20 mouse cellular contexts compared by ENCODE assay signal in the genomic region with DNA sequence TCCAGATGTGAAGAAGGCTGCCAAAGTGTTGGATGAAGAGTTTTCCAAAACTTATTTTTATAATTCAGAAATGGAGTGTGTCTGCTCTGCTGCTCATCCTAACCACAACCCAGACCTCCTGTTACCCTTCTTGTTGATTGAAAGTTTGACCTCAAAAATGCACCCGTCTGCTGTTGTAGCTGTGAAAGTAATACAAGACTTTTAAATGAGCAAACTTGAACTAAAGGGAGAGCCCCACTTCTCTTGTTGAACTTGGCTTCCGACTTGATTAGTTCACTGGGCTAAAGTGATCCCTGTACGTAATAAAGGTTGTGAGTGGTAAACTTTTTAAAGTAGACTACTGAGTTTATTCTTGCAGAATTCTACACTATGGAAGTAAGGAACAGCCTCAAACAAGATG. TPM values are rescaled to one million over a fixed set of nuclear protein-coding genes. Genes with fewer than 3 reads are reported as not detected.
DNase-seq lines count a peak whose midpoint lies in the region; ATAC-seq and TF ChIP-seq lines count a peak whose summit lies in the region.
"Had no signal": no experiment of that assay in that cellular context is flagged by ENCODE, and none has a peak within 500 bp of the region (broad histone marks: within the 10 kb centered on the region; RNA-seq: fewer than 3 reads in every experiment).

No protein-coding gene starts in this region.

- H3K27ac ChIP-seq in heart, adult 2 months: peak overlapping the region; percentile 81
- no peak overlapping the region for H3K27ac ChIP-seq in heart, embryonic 10.5 days
- H3K27ac ChIP-seq in heart, postnatal 0 days (ENCODE audit: low read depth): peak overlapping the region; percentile 91; the same call in 1 of the 2 replicates
- no peak overlapping the region; the same call in none of the 2 replicates for H3K27ac ChIP-seq in heart, embryonic 12.5 days (ENCODE audit: poor library complexity, severe bottlenecking)
- H3K27ac ChIP-seq: forebrain, embryonic 15.5 days; hindbrain, embryonic 12.5 days; intestine, embryonic 15.5 days had no signal

- no peak for TF ChIP-seq POLR2A in heart, adult 2 months (IDR thresholded peaks at IDR 0.05; ENCODE audit: insufficient read depth, low read depth, low read length)

- 73% methylated on average over 3 of the region's 3 CpGs for WGBS in heart, adult 2 months
- 83% methylated on average over 3 of the region's 3 CpGs for WGBS in heart, embryonic 10.5 days
- 71% methylated on average over 3 of the region's 3 CpGs for WGBS in heart, postnatal 0 days
- WGBS in heart, embryonic 12.5 days: 79% methylated on average over 3 of the region's 3 CpGs

- no peak for DNase-seq in heart, adult 2 months
- DNase-seq in heart, embryonic 10.5 days (ENCODE audit: low spot score): no peak
- DNase-seq in heart, postnatal 0 days (ENCODE audit: low spot score): no peak
- DNase-seq in urinary bladder, postnatal 4 days (ENCODE audit: low spot score in 2 of 2): no peak
- DNase-seq in spleen, adult 12 weeks (ENCODE audit: low spot score): no peak
- DNase-seq: adrenal gland, adult 8-10 months; adrenal gland, postnatal 36 days; cerebellum, adult 2 months; cerebellum, postnatal 10 days; gastrocnemius, postnatal 25 days; heart, postnatal 4 days; kidney, adult 18-20 months had no signal

- H3K27me3 ChIP-seq in heart, adult 2 months (ENCODE audit: control insufficient read depth, insufficient read depth, low read length): no peaks in the 10 kb centered on the region
- H3K27me3 ChIP-seq in heart, embryonic 10.5 days (ENCODE audit: insufficient read depth, poor library complexity, severe bottlenecking): no peaks in the 10 kb centered on the region
- no peaks in the 10 kb centered on the region for H3K27me3 ChIP-seq in heart, postnatal 0 days (ENCODE audit: control insufficient read depth, insufficient read depth, low read length)
- H3K27me3 ChIP-seq in heart, embryonic 12.5 days (replicated peaks): no peaks in the 10 kb centered on the region
- H3K27me3 ChIP-seq: forebrain, embryonic 15.5 days; hindbrain, embryonic 12.5 days; intestine, embryonic 15.5 days; Patski had no signal

- peaks cover 12% of the 10 kb centered on the region for H3K36me3 ChIP-seq in heart, adult 2 months (ENCODE audit: control insufficient read depth, insufficient read depth, low read length)
- H3K36me3 ChIP-seq in heart, embryonic 10.5 days: no peaks in the 10 kb centered on the region
- no peaks in the 10 kb centered on the region for H3K36me3 ChIP-seq in heart, postnatal 0 days (replicated peaks; ENCODE audit: control insufficient read depth, insufficient read depth, low read length)
- H3K36me3 ChIP-seq in heart, embryonic 12.5 days: no peaks in the 10 kb centered on the region
- H3K36me3 ChIP-seq: forebrain, embryonic 15.5 days; hindbrain, embryonic 12.5 days; intestine, embryonic 15.5 days had no signal

- H3K4me3 ChIP-seq in heart, adult 2 months: no peak overlapping the region
- no peak overlapping the region for H3K4me3 ChIP-seq in heart, embryonic 10.5 days
- no peak overlapping the region for H3K4me3 ChIP-seq in heart, postnatal 0 days (ENCODE audit: low read depth, low read length)
- no peak overlapping the region for H3K4me3 ChIP-seq in heart, embryonic 12.5 days
- H3K4me3 ChIP-seq: forebrain, embryonic 15.5 days; hindbrain, embryonic 12.5 days; intestine, embryonic 15.5 days had no signal

- no peak overlapping the region for H3K9ac ChIP-seq in heart, adult 2 months (ENCODE audit: low read depth, low read length)
- H3K9ac ChIP-seq in heart, postnatal 0 days (replicated peaks; ENCODE audit: low read depth, low read length): no peak overlapping the region
- H3K9ac ChIP-seq in heart, embryonic 12.5 days: no peak overlapping the region
- H3K9ac ChIP-seq: forebrain, embryonic 15.5 days; hindbrain, embryonic 12.5 days; intestine, embryonic 15.5 days had no signal

- intact Hi-C loops in heart, adult 2 months (cut with DNase I): no loop called here

- H3K9me3 ChIP-seq in heart, embryonic 10.5 days: no peaks in the 10 kb centered on the region
- no peaks in the 10 kb centered on the region for H3K9me3 ChIP-seq in heart, postnatal 0 days (replicated peaks; ENCODE audit: control insufficient read depth, low read length)
- H3K9me3 ChIP-seq in heart, embryonic 12.5 days (replicated peaks): no peaks in the 10 kb centered on the region
- H3K9me3 ChIP-seq: forebrain, embryonic 15.5 days; hindbrain, embryonic 12.5 days; intestine, embryonic 15.5 days had no signal

- no peak for ATAC-seq in heart, postnatal 0 days (ENCODE audit: insufficient read depth, low read depth)
- ATAC-seq in heart, embryonic 12.5 days (ENCODE audit: insufficient number of reproducible peaks, low FRiP score): no peak
- peak; percentile 86 for ATAC-seq in CD4-positive, CD25-positive, alpha-beta regulatory T cell, adult 4 months
- ATAC-seq in inflammation-experienced regulatory T-cells, adult 6 months: peak; percentile 89
- ATAC-seq: forebrain, embryonic 15.5 days; hindbrain, embryonic 16.5 days; intestine, embryonic 15.5 days; Patski had no signal

- no peak for TF ChIP-seq EP300 in heart, adult 2 months (IDR thresholded peaks at IDR 0.05; ENCODE audit: insufficient read depth, low read depth, low read length)
- no peak for TF ChIP-seq EP300 in heart, postnatal 0 days (IDR thresholded peaks at IDR 0.05; ENCODE audit: low read depth)

- peaks cover 3% of the 10 kb centered on the region; the same call in 1 of the 2 replicates for H3K79me2 ChIP-seq in heart, adult 2 months (replicated peaks; ENCODE audit: control insufficient read depth, insufficient read depth, low read length)

- no peak overlapping the region for H3K4me2 ChIP-seq in heart, postnatal 0 days (ENCODE audit: low read depth, low read length)
- no peak overlapping the region for H3K4me2 ChIP-seq in heart, embryonic 12.5 days
- H3K4me2 ChIP-seq: forebrain, embryonic 15.5 days; hindbrain, embryonic 12.5 days; intestine, embryonic 15.5 days had no signal

- peaks cover 17% of the 10 kb centered on the region for H3K4me1 ChIP-seq in heart, adult 2 months (ENCODE audit: control insufficient read depth, insufficient read depth, low read length)
- peaks cover 85% of the 10 kb centered on the region for H3K4me1 ChIP-seq in heart, embryonic 10.5 days
- peaks cover 56% of the 10 kb centered on the region for H3K4me1 ChIP-seq in heart, postnatal 0 days (ENCODE audit: control insufficient read depth, insufficient read depth)
- peaks cover 79% of the 10 kb centered on the region for H3K4me1 ChIP-seq in heart, embryonic 12.5 days (replicated peaks)

- TF ChIP-seq CTCF in heart, adult 2 months (IDR thresholded peaks at IDR 0.05): no peak
- TF ChIP-seq CTCF in heart, postnatal 0 days (IDR thresholded peaks at IDR 0.05; ENCODE audit: low read depth): no peak

RNA-seq across cellular contexts. Expression of gene Abtb2, which starts 10.3 kb away (rescaled TPM):
- 10 to 100 TPM; 24.7 to 28.7 TPM for total RNA-seq in heart, adult 2 months (2021)
- 23.0 and 27.1 TPM in 2 replicates for polyA plus RNA-seq in heart, adult 2 months (2012; rRNA removed)
- polyA plus RNA-seq in heart, embryonic 10.5 days (2016; fragmentation: Nextera tagmentation; extraction: Ambion mirVana): 19.0 and 33.2 TPM in 2 replicates
- total RNA-seq in heart, postnatal 0 days (2014; rRNA removed; ENCODE audit: low replicate concordance): 45.9 and 53.4 TPM in 2 replicates
- 12.3 and 12.6 TPM in 2 replicates for polyA plus RNA-seq in heart, postnatal 0 days (2015; fragmentation: Nextera tagmentation; extraction: Ambion mirVana)
- polyA plus RNA-seq in heart, embryonic 12.5 days (2016; fragmentation: Nextera tagmentation; extraction: Ambion mirVana): 28.0 and 29.5 TPM in 2 replicates
- 1 to 10 TPM; 6.1 to 9.8 TPM for polyA plus RNA-seq in CD4-positive, CD25-positive, alpha-beta regulatory T cell, adult 4 months (2017; shearing (Covaris generic))
- polyA plus RNA-seq in inflammation-experienced regulatory T-cells, adult 6 months (2017; shearing (Covaris generic)): 10 to 100 TPM in 2 of 3 experiments, 1 to 10 TPM in 1; 7.6 to 11.6 (median 10.8) TPM

Comparison
In these comparisons a context has a peak if more than half of its experiments do, and no peak if none do; other contexts are left out.
1. H3K27ac ChIP-seq: peak in heart, adult 2 months (single experiment) and heart, postnatal 0 days (single experiment); none in heart, embryonic 10.5 days (single experiment) and heart, embryonic 12.5 days (single experiment).
2. ATAC-seq: peak in CD4-positive, CD25-positive, alpha-beta regulatory T cell, adult 4 months (single experiment) and inflammation-experienced regulatory T-cells, adult 6 months (single experiment); none in heart, postnatal 0 days (single experiment) and heart, embryonic 12.5 days (single experiment).